Mouse (Mus musculus) cerebellum, postnatal 10 days (tissue): ENCODE measurements at regions not wholly inside any gene's neighbourhood (a gene's known extent, or its start where the extent isn't known, plus 50 kb on each side); places are given as distances from the start of the nearest gene placed in this dataset.

Experiments used
- DNase-seq, 2 experiments: peaks; one replicate each; pipeline ENCODE4 v3.0.0; 2021; ENCODE audit warnings: mixed read lengths in 2 of 2

DNA sequence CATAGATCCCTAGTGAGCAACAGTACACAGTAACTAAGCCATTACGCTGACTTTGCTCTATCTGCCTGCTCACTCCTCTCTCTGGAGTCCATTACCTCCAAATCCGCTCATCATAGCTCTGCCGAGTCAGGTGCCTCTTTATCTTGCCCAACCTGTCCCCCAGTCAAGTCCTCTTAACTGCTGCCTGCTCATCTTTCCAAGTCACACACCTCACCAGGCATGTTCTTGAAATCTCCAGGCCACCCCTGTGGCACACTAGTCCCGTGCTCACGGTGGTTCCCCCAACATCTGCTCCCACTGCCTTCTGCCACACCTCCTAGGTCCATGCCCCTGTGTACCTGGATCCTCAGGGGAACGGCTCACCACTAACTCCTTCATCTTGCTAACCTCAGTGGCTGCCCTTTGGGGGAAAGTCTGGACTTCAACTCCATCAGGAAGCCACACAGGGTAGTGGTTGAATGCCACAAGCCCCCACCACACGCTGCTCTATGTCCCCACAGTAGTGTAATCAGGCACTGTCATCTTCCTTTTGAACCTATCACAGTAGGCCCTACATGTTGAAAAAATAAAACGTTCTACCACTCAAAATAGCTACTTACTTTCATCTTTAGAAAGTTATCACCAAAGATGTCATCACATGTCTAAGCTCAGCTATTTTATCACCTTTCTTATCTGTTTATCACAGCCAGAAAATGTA lies 126.3 kb upstream of the Klf14 start:
- no peak for DNase-seq

DNA sequence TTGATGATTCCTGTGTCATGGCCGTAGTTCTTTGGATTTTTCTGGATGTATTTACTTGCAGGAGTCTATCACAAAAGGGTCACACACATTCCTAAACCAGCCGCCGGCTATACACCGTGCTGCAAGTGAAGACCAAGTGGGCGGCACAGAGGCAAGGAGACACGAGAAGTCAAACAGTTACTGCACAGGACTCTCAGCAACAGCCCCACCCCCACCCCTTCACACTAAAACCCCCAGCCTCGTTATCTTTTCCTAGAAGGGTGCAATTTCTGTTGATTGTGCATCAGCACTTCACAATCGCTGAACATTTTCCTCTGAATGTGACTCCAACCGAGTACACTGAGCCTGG lies 126.9 kb upstream of the Klf14 start:
- DNase-seq = no peak

DNA sequence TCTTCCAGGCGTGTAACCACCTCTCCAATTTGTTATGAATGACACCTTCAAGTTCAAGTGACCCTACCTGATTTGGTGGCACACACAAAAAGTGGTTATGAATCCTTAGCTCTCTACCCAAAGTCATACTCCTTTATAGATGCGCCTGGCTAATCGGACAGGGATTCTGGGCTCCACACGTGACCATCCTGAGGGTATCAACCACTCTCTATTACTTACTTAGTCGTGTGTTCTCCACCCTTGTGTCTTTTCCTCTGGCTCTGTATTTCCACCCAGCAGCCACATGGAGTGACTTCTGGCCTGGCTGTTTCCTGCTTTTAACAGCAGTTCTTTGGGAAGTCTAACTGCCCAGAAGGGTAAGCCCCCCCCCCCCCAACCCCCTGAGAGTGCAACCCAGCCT lies 127.4 kb upstream of the Klf14 start:
- DNase-seq = no peak

DNA sequence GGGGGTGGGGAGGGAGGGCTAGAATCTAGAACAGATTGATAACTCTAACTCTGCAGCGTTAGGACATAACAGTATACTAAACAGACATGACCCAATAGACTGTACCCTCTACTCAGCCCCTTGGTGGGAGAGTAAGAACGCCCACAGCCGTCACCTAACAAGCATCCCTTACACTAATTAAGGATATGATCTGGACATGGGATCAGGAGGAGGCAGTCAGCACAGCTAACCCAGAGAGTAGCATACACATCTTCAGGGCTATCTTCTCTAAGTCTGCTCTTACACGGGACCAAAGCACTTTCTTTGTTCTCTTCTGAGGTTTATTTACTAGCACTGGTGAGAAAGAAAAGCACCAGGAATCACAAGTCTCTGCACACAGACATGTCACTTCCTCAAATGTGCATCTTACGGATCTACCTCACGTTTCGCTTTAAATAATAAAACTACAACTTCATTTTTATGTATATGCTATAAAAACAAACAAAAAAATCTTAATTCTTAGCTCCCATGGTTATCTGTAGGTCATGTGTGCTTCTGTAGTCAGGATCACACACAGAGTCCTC lies 128.0 kb upstream of the Klf14 start:
- no peak for DNase-seq

DNA sequence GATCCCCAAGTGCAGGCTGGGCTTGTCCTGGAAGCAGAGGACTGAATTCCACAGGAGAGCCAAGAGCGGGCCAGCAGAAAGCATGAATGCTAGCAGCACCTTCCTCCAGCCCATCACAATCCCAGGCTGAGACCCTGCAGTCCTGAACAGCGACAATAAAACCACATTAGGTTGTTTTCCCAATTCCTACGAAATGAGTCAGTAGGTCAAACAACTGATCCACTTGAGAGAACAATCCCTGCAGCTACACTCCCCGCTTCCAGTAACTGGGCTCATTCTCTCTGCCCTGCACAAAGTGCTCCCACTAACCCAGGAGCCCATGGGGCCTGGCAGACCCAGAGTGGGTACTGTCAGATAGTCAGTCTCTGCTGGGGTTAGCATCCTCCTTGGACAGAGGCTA lies 128.6 kb upstream of the Klf14 start:
- no peak for DNase-seq

DNA sequence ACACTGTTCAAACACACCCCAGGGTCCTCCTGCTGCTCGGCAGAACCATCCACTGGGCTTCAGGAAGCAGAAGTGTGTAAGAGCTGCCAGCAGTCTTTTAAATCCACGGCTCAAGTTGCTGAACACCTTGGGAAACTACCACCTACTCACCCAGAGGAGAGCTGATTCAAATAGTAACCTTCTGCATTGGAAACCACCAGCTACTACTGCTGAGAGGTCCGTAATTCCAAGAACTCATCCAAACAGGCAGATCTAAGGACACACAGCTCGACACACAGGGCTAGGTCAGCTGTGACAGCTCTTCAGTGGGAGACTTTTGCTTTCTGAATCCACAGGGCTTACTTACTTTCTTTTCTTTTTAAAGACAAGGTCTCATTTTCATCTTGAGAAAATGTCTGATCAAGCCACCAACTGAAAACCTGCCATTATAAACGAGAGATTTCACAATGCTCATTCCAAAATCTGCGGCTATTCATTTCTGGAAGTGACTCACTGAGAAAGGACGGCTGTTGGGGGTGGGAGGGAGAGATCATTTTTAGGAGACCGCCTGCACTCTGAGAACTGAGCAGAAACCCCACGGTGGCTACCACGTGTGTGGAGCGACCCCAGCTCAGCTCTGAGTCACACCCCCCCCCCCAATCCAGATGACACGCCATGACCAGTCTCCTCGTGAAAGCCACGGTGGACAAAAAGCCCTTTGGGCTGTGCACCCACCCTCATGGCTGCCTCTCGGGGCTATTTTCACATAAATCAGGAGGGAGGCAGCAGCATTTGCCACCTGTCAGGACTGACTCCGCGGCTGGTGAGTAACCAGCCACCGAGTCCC lies 129.5 kb upstream of the Klf14 start:
- no peak for DNase-seq

DNA sequence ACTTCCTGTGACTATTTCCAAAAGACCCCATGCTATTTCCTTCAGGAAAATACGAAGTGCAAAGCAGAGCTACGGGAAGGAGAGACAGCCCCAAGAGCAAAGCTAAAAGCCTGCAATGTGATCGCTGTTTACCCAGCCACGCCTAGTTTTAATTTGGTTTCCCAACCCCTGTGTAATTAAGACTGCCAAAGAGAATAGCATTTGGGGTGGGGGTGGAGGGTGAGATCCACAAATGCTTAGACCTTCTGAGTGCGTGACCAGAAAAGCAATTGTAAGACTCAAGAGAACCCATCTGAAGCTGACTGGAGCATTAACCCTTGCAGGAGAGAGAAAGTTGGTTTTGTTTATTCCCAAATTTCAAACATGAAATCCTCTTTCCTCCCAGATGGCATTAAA lies 130.1 kb upstream of the Klf14 start:
- DNase-seq = no peak

DNA sequence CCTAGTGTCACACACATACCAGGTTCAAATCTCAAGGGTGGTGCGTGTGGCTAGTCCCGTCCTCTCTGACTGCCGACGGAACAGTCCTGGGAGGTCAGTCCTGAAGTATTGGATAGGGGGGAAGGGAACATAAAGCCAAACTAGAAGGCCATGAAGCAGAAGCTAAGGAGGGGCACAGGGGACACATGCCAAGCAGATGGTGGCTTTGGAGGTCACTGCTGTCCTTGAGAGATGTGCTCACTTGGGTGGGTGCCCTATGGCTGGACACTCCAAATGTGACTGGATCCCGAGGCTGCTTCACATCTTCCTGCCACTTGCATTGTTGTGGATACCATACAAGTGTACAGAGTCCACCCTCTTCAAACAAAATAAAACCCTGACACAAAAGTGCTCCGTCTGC lies 131.4 kb upstream of the Klf14 start:
- DNase-seq = no peak

DNA sequence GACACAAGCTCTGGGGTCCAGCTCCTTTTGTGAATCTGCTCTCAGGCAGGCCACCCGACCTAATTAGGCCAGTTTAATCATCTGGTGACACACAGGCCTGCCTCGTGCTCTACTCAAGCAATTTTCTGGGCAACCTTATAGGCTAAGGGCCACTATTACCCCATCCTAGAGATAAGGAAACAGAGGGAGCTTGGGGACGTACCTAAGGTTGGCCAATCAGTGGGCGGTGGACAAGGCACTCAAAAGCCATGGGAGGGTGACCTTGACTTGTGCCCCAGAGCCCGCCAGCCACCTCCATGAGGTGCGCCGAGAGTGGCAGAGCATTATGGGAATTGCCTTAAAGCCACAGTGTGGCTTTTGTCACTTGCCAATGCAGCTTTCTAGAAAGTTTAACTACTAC lies 131.9 kb upstream of the Klf14 start:
- no peak for DNase-seq

DNA sequence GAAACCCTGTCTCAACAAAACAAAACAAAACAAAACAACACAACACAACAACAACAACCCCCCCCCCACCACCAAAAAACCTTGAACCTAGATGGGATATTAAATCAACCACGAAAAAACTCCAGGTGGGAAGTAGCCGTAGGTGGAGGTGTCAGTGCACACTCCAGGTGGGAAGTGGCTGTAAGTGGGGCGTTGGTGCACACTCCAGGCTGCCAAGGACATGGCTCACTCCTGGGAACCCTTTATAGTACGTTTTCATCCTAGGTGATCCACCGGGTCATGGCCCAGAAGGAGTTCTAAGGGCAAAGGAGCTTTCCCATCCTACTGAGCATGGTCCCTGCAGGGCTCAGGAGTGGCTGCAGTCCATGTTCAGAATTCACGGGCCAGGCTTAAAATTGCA lies 133.4 kb upstream of the Klf14 start:
- no peak for DNase-seq

DNA sequence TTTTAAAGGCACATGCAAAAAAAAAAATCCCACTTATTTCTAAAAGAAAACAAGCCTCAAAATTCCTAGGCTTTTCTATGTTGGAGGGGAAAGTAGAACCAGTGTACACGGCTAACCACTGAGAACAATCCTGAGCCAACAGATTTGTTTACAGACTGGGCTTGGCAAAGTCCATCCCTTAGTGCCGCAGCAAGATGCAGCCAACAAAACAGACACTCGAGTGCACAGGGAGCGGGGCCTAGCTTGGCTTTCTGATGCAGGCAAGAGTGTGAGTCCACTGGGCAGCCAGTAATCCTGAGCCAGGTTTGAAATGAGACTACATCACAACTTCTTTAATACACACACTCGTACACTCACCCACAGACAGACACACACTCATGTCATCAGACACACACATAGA lies 133.9 kb upstream of the Klf14 start:
- peak; percentile 70 to 82 for DNase-seq

DNA sequence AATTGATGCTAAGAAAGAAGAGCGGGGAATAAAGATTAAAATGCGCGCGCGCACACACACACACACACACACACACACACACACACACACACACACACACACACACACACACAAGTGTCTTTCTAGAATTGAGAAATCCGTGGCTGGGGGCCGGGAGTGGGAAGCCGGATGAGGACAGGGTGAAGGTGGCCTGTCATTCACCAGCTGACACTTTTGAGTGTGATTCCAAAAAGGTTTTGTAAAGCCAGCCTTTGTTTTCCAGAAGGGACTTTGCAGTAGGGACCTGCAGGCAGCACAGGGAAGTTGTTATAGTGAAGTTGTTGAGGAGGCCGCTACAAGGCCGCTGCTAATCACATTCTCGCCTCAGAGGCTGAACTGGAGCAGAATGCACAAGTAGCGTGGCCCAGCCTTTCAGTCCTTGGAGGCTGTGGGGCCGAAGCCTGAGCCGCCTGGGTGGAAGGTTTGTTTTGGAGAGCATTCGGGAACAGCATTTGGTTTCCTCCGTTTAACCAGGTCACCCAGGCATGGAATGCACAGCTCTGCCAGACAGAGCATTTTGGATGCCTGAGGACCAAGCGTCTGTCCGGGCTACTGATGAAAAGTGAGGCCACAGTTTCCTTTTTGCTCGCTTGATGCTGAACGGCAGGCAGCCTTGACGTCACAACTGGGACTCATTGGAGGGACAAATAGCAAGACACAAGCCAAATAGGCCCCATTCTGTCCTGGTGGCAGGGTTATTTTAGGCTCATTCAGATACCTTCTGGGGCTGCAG lies 137.3 kb upstream of the Klf14 start:
- peak; percentile 58 to 68 for DNase-seq

DNA sequence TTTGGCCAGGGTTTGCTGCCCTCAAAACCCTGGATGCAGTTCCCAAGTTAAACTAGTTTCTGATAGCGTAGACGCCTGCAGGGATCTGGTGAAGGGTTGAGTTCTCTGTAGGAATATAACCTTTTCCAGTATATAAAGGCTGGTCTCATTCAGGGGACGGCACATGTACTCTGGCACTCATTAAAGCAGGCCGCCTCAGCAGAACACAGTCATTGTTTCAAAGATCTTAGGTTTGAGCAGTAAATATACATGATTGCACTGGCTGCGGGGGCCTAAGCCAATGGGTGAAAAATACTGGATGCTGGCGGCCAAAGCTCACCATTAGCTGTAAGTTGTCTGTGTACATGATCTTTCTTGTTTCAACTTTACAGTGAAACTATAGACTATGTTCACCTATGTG lies 137.9 kb upstream of the Klf14 start:
- DNase-seq = no peak

DNA sequence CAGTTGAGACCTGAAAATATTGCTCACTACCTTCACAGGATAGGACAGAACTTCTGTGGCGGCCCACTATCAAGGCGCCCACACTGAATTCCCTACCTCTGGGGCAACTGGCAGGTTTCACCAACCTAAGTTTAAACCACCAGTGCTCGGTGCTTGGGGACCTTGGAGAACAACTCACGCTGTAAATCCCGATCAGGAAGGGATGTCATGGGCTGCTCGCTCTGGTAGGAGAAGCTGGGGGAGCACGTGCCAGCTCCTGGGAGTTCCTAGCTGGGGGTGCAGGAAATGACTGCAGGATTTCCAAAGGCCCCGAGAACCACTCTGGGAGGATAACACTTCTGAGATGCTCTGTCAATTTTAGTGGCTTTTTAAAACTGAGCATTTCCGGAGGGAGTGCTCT lies 138.4 kb upstream of the Klf14 start:
- DNase-seq = no peak

DNA sequence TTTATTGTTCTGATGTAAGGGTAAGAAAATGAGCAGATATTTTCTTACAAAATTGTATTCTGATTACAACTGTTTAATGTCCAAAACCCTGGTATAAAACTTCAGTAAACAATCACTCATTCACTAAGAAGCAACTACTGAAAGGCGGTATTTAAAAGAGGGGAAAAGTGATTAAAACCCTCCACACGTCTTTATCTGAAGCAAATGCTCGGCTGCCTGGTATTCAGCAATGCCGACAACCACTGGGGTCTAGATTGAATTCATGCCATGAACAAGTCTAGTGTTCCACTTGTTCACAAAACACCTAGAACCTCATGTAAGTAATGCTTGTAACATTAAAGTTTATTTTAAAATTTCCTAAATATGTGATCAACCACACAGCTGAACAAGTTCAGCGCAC lies 139.2 kb upstream of the Klf14 start:
- DNase-seq = no peak

DNA sequence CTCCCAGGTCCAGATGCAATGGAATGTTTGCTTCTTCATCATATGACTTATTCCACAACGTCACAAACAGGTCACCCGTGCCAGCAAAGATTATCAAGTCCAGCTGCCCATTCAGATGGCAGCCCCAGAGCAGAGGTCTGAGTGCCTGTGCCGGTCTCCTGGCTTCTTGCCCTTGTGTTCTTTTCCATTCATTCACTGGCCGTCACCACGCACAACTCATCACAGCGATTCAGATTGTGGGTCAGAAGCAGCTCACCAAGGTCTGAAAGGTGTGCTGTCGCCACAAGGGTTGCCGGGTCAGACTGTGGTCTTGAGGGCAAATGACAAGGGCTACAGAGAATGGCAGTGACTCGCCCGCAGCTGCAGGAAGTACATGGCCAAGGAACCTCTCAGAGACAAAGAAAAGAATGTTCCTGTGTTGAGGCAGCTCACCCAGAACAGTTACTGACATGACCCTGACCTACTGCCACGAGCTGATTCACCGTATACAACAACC lies 141.3 kb upstream of the Klf14 start:
- DNase-seq = peak in 1 of 2 experiments; percentile 47

DNA sequence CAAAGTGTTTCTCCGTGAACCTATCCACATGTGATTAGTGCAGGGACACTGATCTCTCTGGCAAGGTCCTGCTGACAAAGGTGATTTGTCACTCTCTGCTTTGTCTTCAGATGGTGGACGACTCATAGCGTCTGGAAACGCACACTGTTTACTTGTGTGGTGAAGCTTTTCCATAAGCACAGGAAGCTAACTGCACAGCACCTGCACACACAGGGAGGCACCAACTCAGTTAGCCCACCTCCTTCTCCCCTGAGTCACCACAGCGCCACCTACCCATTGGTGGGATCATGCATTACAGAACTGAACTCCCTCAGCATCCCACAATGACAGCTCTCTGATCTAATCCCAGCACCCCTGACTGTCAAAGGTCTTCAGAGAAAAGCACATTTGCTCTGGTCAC lies 141.9 kb upstream of the Klf14 start:
- DNase-seq = no peak

DNA sequence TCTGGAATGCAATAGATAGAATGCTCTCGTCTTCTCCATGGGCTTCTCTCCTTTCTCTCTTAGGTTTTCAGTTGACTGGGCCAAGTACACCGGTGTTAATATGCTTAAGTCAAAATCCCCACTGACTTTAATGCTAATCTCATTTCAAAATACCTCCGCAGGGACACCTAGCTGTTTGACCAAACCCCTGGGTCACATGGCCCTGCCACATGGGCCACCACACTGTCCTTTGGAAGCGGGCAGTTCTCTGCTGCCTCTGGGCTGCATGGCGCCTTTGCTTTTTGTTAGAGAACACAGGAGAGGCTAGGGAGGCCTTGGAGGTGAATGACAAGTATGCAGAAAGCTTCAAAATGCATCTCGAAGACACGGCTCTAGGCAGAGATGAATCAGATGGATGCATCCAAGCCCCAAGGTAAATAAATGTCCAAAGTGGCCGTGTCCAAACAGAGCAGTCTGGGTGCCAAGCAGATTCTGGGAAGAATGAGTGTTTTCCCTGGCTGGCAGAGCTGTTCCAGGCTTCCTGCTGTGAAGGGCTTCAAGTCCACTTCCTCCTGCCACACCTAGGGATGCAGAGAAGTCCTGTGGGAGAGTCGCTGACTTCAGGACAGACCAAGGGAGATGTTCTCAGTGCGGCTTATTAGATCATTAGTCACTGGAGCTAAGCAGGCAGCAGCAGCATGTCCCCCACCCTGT lies 147.4 kb upstream of the Klf14 start:
- DNase-seq = no peak

DNA sequence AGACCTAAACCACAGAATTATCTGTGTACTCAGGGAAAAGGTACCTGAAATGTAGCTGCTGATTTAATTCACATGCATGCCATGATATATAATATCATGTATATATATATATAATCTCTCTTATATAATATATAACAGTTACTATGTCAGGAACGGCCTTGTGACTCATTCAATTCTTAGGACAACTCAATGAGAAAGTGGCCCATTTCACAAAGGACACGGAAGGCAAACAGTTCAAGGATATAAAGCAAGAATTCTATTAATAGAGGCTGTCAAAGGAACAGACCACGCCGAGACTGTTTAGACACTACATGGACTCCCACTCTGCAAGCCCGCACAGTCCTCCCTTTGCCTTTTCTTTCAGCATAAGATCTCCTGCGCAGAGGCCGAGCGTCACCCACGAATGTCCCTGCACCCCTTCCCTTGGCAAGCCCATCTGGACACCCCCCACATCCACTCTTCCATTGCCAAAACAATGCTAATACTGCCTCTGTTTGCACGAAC lies 148.0 kb upstream of the Klf14 start:
- no peak for DNase-seq

DNA sequence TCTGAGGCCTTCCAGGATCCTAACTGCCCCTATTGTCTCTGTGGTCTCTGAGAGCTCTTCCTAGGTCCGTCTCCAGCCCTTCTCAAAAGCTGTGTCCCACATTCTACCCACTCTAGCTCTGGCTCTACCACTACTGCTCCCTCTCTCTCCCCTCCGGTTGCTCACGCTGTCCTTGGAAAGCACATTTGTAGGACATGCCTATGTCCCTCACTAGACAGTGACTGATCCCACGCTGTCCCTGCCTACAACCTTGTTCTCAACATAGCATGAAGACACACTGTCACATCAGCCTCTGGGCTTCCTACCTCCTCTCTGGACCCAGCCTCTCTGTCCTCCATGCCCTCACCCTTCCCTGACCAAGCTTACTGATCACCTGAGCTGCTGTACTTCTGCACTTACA lies 148.5 kb upstream of the Klf14 start:
- no peak for DNase-seq

DNA sequence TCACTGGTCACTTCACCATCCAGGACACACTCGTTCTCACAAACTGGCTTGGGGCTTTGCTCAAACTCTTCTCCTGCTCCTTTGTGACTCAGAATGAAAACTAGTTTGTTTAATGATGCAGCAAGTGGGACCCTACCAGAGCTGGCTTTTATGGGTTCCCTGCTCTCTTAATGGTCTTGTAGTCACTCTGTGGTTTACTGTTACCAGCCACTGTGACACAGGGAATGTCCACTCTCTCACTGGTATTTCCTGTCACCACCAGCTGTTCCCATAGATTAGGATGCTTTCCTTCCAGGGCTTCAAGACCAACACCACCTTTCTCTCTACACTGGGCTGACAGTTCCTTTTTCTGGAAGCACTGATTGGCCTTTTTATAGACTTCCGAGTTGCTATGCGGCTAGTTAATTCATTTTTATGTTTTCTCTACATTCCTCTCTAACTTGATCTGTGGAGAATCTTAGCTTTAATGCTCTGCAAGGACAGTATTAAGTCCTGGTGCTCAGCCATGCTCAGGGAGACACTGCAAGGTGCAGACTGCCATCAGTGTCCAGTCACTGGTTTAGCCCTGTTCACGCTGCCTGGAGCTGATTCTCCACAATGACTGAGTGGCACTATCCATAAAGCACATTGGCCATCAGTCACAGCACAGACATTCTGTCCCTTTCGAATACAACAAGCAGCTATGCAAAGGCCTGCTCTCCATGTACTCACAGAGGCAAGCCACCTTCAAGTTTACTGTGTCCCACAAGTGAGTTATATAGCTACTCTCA lies 149.2 kb upstream of the Klf14 start:
- DNase-seq = no peak

DNA sequence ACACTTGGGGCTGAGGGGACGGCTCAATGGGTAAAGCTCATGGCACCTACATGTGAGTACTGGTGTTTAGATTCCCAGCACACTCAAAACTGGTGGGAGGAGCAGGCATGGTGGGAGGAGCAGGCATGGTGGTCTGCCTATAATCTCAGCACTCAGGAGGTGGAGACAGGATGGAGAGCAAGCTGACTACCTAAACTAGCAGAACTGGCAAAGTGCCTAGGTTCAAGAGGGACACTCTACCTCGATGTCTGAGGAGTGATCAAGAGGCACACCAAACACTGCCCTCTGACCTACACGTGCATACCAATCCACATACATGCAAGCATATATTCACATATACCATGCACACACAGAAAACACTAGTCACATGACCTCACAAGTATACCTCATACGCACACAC lies 150.7 kb upstream of the Klf14 start:
- no peak for DNase-seq
